Mouse (Mus musculus) C2C12 (cell line): ENCODE measurements around the gene Pgap3.

Experiments used
- CEBPB ChIP-seq: IDR thresholded peaks from one replicate; pipeline ENCODE4 v1.6.1; 2011; ENCODE audit warnings: low read depth, mild to moderate bottlenecking, control low read depth, moderate library complexity
- CTCF ChIP-seq: IDR thresholded peaks from one replicate; pipeline ENCODE4 v1.5.1; 2011; ENCODE audit not compliant: control insufficient read depth, insufficient read depth, insufficient read length
- MYOG ChIP-seq: IDR thresholded peaks from one replicate; pipeline ENCODE4 v1.6.1; 2011; ENCODE audit not compliant: control insufficient read depth, insufficient read length; ENCODE audit errors: extremely low read depth
- USF1 ChIP-seq: IDR thresholded peaks from one replicate; pipeline ENCODE4 v1.6.1; 2011; ENCODE audit warnings: low read depth, mild to moderate bottlenecking, control low read depth, moderate library complexity

- peak; percentile 30 for TF ChIP-seq CTCF
- no peak for TF ChIP-seq CEBPB
- TF ChIP-seq USF1: no peak
- TF ChIP-seq MYOG: no peak
Measured at GRCm38 (mm10) chr11:98389221-98389780, 11.0 kb downstream of the Pgap3 start.
